Mouse (Mus musculus) C2C12 (cell line): ENCODE measurements around the gene Gtdc1.

Experiments used
- CEBPB ChIP-seq: IDR thresholded peaks from one replicate; pipeline ENCODE4 v1.6.1; 2011; ENCODE audit warnings: low read depth, mild to moderate bottlenecking, control low read depth, moderate library complexity
- CTCF ChIP-seq: IDR thresholded peaks from one replicate; pipeline ENCODE4 v1.5.1; 2011; ENCODE audit not compliant: control insufficient read depth, insufficient read depth, insufficient read length
- FOSL1 ChIP-seq: IDR thresholded peaks from one replicate; pipeline ENCODE4 v1.8.0; 2011; ENCODE audit warnings: mild to moderate bottlenecking, low read length; ENCODE audit not compliant: poor library complexity, insufficient read depth, severe bottlenecking
- MAX ChIP-seq: IDR thresholded peaks from one replicate; pipeline ENCODE4 v1.6.1; 2011; ENCODE audit warnings: mild to moderate bottlenecking, control low read depth
- MYOD1 ChIP-seq: IDR thresholded peaks from one replicate; pipeline ENCODE4 v1.6.1; 2011; ENCODE audit warnings: low read depth; ENCODE audit not compliant: control insufficient read depth, insufficient read length
- USF1 ChIP-seq: IDR thresholded peaks from one replicate; pipeline ENCODE4 v1.6.1; 2011; ENCODE audit warnings: low read depth, mild to moderate bottlenecking, control low read depth, moderate library complexity

DNA sequence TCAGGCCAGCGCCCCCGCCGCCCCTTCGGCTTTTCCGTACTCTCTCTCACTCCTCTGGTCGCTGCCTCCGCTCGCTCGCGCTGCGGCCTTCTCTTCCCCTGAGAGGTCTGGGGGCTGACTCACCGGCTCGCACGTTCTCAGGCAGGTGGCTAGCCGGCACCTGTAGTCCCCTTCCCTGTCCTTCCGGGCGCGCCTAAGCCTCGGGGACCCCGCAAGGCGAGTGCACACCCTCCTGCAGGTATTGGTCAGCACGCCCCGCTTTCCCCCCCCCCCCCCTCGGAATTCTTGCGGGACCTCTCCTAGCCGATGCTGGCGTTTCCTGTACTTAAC, at the start of gene Gtdc1:
- TF ChIP-seq CTCF: no peak
- no peak for TF ChIP-seq CEBPB
- TF ChIP-seq MYOD1: no peak
- TF ChIP-seq MAX: no peak
- TF ChIP-seq USF1: no peak
- TF ChIP-seq FOSL1: no peak
